Mouse (Mus musculus): ENCODE measurements at regions not wholly inside any gene's neighbourhood (a gene's known extent, or its start where the extent isn't known, plus 50 kb on each side); places are given as distances from the start of the nearest gene placed in this dataset.

DNA sequence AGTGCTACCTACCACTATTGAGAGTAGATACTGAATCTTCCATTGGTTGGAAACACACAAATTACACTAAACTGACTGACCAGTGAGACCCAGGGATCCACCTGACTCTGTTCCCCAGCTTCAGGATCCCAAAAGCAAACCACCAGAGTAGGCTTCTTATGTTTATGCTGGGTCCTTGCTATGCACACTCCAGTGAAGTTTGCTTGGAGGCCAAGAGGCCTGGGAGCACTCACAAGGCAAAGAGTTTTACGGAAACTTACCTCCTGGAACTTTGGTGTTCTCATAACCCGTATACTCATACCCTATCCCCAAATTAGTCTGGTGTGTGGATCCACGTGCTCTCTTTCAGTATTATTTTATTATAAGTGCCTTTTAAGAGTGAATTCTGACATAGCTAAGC is 1062.1 kb upstream of the 1700008P02Rik start:
- TF ChIP-seq CTCF (IDR thresholded peaks at IDR 0.05; ENCODE audit: insufficient read depth, low read length) (no peak), POLR2A (IDR thresholded peaks at IDR 0.05; ENCODE audit: borderline replicate concordance, extremely low read depth, low read depth, low read length) (no peak)

Data from lung, adult 2 months (tissue).